Mouse (Mus musculus): ENCODE measurements at regions not wholly inside any gene's neighbourhood (a gene's known extent, or its start where the extent isn't known, plus 50 kb on each side); places are given as distances from the start of the nearest gene placed in this dataset.
A peak's percentile ranks its signal among the peaks of the same experiment; 100 is the strongest.

DNA sequence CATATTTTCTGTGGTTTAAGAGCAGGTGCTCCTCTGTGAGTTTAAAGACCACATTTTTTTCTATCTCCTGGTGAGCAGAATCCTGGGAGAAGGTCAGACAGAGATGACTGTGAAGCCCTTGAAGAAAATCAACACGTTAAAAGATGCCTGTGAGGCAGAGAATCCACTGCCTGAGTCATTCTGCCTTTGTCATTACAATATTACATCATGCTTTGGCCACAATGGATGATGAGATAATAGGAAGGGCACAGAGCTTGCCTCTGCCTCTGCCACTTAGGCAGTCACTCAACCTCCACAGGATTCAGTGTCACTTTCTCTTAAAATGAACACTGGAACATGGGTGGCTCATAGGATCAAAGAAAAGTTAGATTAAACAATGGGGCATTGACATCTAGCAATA lies 117.5 kb upstream of the Fggy start:
- H3K36me3 ChIP-seq (ENCODE audit: control insufficient read depth, insufficient read depth, low read length): no peaks in the 10 kb centered on the region
- no peaks in the 10 kb centered on the region for H3K27me3 ChIP-seq (ENCODE audit: control insufficient read depth, insufficient read depth, low read length)
- H3K4me1 ChIP-seq (ENCODE audit: control insufficient read depth, insufficient read depth, insufficient read length, low read length): peaks cover 9% of the 10 kb centered on the region; the same call in 1 of the 2 replicates
- H3K27ac ChIP-seq (ENCODE audit: insufficient read depth, low read depth, low read length): no peak overlapping the region
- no peak overlapping the region for H3K4me3 ChIP-seq (ENCODE audit: low read depth, low read length)
- 19% methylated on average over 1 of the region's 1 CpGs for WGBS
- TF ChIP-seq CTCF (IDR thresholded peaks at IDR 0.05; ENCODE audit: extremely low read depth, insufficient read length, insufficient replicate concordance, low read depth, low read length): no peak
- TF ChIP-seq POLR2A (IDR thresholded peaks at IDR 0.05; ENCODE audit: low read depth, low read length): no peak

DNA sequence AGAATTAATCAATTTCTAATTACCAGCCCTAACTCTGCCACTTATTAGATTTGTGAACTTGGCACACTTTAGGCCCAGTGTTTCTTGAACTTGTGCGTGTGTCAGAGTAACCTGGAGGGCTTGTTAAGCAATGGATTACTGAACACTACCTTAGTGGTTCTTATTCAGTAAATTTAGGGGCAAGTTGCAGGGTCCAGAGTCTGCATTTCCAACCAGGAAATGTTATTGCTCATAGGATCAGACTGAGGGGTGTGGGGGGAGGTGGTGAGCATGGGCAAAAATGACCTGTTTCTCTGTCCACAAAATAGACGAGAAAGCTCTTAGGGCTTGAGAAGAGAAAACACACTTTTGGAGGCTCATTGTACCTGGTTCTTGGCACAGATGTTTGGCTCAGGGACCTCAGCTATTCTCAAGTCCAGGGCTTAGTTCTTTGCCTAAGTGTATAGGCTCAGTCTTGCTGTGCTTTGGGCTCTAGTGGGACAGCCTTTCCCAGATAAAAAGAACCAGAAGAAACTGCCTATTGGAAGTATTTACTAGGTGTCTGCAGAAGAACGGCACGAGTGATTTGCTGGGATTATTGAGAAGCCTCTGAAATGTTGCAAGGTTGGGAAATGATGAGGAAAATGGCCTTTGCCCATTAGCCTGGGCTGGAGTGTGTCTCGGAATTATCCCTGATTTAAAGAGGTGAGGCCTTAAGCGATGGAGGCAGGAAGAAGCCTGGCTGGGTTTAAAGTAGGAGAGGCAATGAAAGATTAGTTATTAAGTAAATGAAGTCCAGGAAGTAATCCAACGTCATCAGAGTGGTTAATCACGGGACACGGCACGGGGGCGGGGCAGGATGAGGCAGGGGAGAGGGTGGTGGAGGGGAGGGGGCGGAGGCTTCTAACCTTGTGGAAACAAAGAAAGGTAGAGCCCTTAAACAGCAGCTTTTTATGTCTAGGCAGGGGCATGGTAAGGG lies 113.2 kb upstream of the Fggy start:
- TF ChIP-seq POLR2A (IDR thresholded peaks at IDR 0.05; ENCODE audit: low read depth, low read length) (no peak), CTCF (IDR thresholded peaks at IDR 0.05; ENCODE audit: extremely low read depth, insufficient read length, insufficient replicate concordance, low read depth, low read length) (no peak)
- Histone ChIP-seq H3K36me3 (ENCODE audit: control insufficient read depth, insufficient read depth, low read length) (no peaks in the 10 kb centered on the region), H3K4me3 (ENCODE audit: low read depth, low read length) (no peak overlapping the region), H3K27ac (ENCODE audit: insufficient read depth, low read depth, low read length) (peak overlapping the region; percentile 68), H3K4me1 (ENCODE audit: control insufficient read depth, insufficient read depth, insufficient read length, low read length) (peaks cover 10% of the 10 kb centered on the region; the same call in 1 of the 2 replicates), H3K27me3 (ENCODE audit: control insufficient read depth, insufficient read depth, low read length) (no peaks in the 10 kb centered on the region)
- 34% methylated on average over 12 of the region's 12 CpGs for WGBS

DNA sequence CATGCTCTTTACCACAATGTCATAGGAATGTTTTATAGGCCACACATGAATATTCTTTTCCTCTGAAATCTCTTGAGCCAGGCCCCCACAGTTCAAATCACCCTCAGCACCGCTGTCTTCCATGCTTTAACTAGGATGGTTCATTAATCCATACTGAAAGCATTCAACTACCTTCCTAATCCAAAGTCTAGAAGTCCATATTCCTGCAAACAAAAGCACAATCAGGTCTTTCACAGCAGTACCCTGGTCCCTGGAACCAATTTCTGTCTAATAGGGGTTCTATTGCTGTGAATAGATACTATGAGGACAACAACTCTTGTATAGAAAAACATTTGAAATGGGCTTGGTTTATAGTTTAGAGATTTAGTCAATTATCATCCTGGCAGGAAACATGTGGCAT lies 107.0 kb upstream of the Fggy start:
- Histone ChIP-seq H3K27ac (ENCODE audit: insufficient read depth, low read depth, low read length) (no peak overlapping the region), H3K4me1 (ENCODE audit: control insufficient read depth, insufficient read depth, insufficient read length, low read length) (0 out of 2 replicates have a peak, but pooled peaks cover 4% of the 10 kb centered on the region), H3K27me3 (ENCODE audit: control insufficient read depth, insufficient read depth, low read length) (no peaks in the 10 kb centered on the region), H3K4me3 (ENCODE audit: low read depth, low read length) (no peak overlapping the region), H3K36me3 (ENCODE audit: control insufficient read depth, insufficient read depth, low read length) (no peaks in the 10 kb centered on the region)
- WGBS: 67% methylated on average over 1 of the region's 1 CpGs
- TF ChIP-seq POLR2A (IDR thresholded peaks at IDR 0.05; ENCODE audit: low read depth, low read length) (no peak), CTCF (IDR thresholded peaks at IDR 0.05; ENCODE audit: extremely low read depth, insufficient read length, insufficient replicate concordance, low read depth, low read length) (no peak)

DNA sequence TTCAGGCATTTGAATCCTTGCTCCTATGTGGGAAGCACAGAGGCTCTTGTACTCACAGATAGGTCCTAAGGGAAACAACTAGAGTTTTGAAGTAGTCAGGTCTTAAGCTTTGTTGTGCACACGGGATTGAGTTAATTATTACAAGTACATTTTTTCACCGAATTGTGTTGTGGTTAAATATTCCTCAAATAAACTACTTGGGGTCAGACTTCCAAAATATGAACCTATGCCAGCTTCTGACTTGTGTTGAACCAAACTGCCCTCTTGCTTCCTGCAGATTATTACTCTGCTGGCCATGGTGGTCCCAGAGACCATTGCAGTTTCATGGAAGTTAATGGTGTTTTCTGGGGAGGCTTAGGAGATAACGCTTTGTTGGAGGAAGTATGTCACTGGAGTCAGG lies 105.5 kb upstream of the Fggy start:
- TF ChIP-seq POLR2A (IDR thresholded peaks at IDR 0.05; ENCODE audit: low read depth, low read length) (no peak), CTCF (IDR thresholded peaks at IDR 0.05; ENCODE audit: extremely low read depth, insufficient read length, insufficient replicate concordance, low read depth, low read length) (no peak)
- no peaks in the 10 kb centered on the region for H3K4me1 ChIP-seq (ENCODE audit: control insufficient read depth, insufficient read depth, insufficient read length, low read length)
- H3K4me3 ChIP-seq (ENCODE audit: low read depth, low read length): no peak overlapping the region
- 42% methylated on average over 3 of the region's 3 CpGs for WGBS
- H3K27ac ChIP-seq (ENCODE audit: insufficient read depth, low read depth, low read length): no peak overlapping the region
- no peaks in the 10 kb centered on the region for H3K36me3 ChIP-seq (ENCODE audit: control insufficient read depth, insufficient read depth, low read length)
- H3K27me3 ChIP-seq (ENCODE audit: control insufficient read depth, insufficient read depth, low read length): no peaks in the 10 kb centered on the region

DNA sequence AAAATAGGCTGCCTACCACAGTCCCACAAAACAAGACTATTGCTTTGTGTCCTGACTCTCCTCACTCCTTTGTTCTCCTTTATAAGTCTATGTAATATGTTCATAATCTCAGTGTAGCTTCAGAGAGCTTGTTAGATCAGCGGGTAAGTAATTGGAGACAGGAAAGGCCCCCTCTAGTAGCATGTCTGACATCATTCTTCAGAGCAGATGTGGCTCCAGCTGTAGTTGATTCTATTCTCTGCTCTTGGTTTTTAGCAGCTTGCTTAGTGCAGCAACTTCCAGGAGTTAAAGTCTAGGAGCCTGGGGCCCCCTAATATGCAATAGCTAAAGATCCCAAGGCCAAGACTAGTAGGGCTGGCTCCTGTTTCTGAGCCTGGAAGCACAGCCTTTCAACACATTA lies 101.0 kb upstream of the Fggy start:
- TF ChIP-seq POLR2A (IDR thresholded peaks at IDR 0.05; ENCODE audit: low read depth, low read length) (no peak), CTCF (IDR thresholded peaks at IDR 0.05; ENCODE audit: extremely low read depth, insufficient read length, insufficient replicate concordance, low read depth, low read length) (no peak)
- Histone ChIP-seq H3K36me3 (ENCODE audit: control insufficient read depth, insufficient read depth, low read length) (no peaks in the 10 kb centered on the region), H3K4me1 (ENCODE audit: control insufficient read depth, insufficient read depth, insufficient read length, low read length) (no peaks in the 10 kb centered on the region), H3K4me3 (ENCODE audit: low read depth, low read length) (no peak overlapping the region), H3K27ac (ENCODE audit: insufficient read depth, low read depth, low read length) (no peak overlapping the region), H3K27me3 (ENCODE audit: control insufficient read depth, insufficient read depth, low read length) (no peaks in the 10 kb centered on the region)
- 74% methylated on average over 1 of the region's 1 CpGs for WGBS

DNA sequence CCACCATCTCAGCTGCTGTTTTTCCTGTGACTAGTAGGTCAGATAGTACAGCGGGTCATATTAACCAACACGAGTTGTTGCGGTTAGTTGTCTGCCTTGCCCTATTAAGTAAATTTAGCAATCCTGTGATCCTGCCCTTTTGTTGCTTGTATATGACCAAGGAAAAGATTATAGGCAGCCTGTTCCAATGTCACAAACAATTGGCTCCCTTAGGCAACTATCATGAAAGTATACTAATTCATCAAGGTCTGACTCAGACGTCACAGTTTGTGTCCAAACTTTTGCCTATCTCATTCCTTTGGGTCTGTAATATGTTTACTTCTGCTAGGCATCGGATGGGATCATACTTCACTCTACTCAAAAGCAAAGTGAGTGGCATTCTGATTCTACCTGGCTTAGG lies 100.4 kb upstream of the Fggy start:
- Histone ChIP-seq H3K27ac (ENCODE audit: insufficient read depth, low read depth, low read length) (no peak overlapping the region), H3K4me3 (ENCODE audit: low read depth, low read length) (no peak overlapping the region), H3K4me1 (ENCODE audit: control insufficient read depth, insufficient read depth, insufficient read length, low read length) (no peaks in the 10 kb centered on the region), H3K27me3 (ENCODE audit: control insufficient read depth, insufficient read depth, low read length) (no peaks in the 10 kb centered on the region), H3K36me3 (ENCODE audit: control insufficient read depth, insufficient read depth, low read length) (no peaks in the 10 kb centered on the region)
- TF ChIP-seq POLR2A (IDR thresholded peaks at IDR 0.05; ENCODE audit: low read depth, low read length) (no peak), CTCF (IDR thresholded peaks at IDR 0.05; ENCODE audit: extremely low read depth, insufficient read length, insufficient replicate concordance, low read depth, low read length) (no peak)
- 80% methylated on average over 5 of the region's 5 CpGs for WGBS

DNA sequence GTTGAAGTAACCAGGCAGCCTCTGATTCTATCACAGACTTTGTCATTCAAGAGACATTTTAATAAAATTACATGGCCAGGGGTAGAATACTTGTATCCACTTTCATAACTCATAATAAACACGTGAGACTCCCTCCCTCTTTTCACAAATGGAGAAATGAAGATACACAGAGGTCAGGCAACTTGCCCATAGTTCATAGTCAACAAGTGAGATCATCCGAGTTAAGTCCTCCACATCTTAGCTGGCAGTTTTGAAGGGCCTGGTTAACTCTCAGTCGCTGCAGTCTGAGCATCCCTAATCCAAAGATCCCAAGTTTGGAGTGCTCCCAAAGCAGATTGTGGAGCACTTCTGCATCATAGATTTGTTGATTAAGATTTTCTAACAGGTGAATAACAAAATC lies 94.8 kb upstream of the Fggy start:
- TF ChIP-seq CTCF (IDR thresholded peaks at IDR 0.05; ENCODE audit: extremely low read depth, insufficient read length, insufficient replicate concordance, low read depth, low read length) (no peak), POLR2A (IDR thresholded peaks at IDR 0.05; ENCODE audit: low read depth, low read length) (no peak)
- no peaks in the 10 kb centered on the region for H3K27me3 ChIP-seq (ENCODE audit: control insufficient read depth, insufficient read depth, low read length)
- no peak overlapping the region for H3K27ac ChIP-seq (ENCODE audit: insufficient read depth, low read depth, low read length)
- no peak overlapping the region for H3K4me3 ChIP-seq (ENCODE audit: low read depth, low read length)
- H3K36me3 ChIP-seq (ENCODE audit: control insufficient read depth, insufficient read depth, low read length): no peaks in the 10 kb centered on the region
- WGBS: 72% methylated on average over 3 of the region's 3 CpGs
- no peaks in the 10 kb centered on the region for H3K4me1 ChIP-seq (ENCODE audit: control insufficient read depth, insufficient read depth, insufficient read length, low read length)
